Mouse (Mus musculus): ENCODE measurements around the gene Rhbdd1. TPM values are rescaled to one million over a fixed set of nuclear protein-coding genes. Genes with fewer than 3 reads are reported as not detected.

The Rhbdd1 gene
- total RNA-seq, 2 experiments from 2014 or later = 6.7 to 7.6 TPM

GRCm38 (mm10) chr1:82415641-82416040 lies 99.4 kb downstream of the Rhbdd1 start:
- DNase-seq (ENCODE audit: extremely low spot score in 1 of 2, low spot score in 1 of 2) = no peak

- DNase-seq (ENCODE audit: extremely low spot score in 1 of 2, low spot score in 1 of 2) = no peak
These were observed 111.5 kb downstream of the Rhbdd1 start for GRCm38 (mm10) chr1:82427729-82428128.

- no peak for DNase-seq (ENCODE audit: extremely low spot score in 1 of 2, low spot score in 1 of 2)
These were observed 112.8 kb downstream of the Rhbdd1 start for GRCm38 (mm10) chr1:82429061-82429460.

- peak; percentile 53 to 82 for DNase-seq (ENCODE audit: extremely low spot score in 1 of 2, low spot score in 1 of 2)
These were observed 116.8 kb downstream of the Rhbdd1 start for GRCm38 (mm10) chr1:82432919-82433648.

GRCm38 (mm10) chr1:82433649-82434005 lies 117.4 kb downstream of the Rhbdd1 start:
- no peak for DNase-seq (ENCODE audit: extremely low spot score in 1 of 2, low spot score in 1 of 2)

- DNase-seq (ENCODE audit: extremely low spot score in 1 of 2, low spot score in 1 of 2) = no peak
These were observed 121.0 kb downstream of the Rhbdd1 start for GRCm38 (mm10) chr1:82437273-82437672.

- no peak for DNase-seq (ENCODE audit: extremely low spot score in 1 of 2, low spot score in 1 of 2)
These were observed 123.9 kb downstream of the Rhbdd1 start for GRCm38 (mm10) chr1:82440123-82440522.

- no peak for DNase-seq (ENCODE audit: extremely low spot score in 1 of 2, low spot score in 1 of 2)
These were observed 127.3 kb downstream of the Rhbdd1 start for GRCm38 (mm10) chr1:82443517-82443916.

GRCm38 (mm10) chr1:82446049-82446448 lies 129.8 kb downstream of the Rhbdd1 start:
- DNase-seq (ENCODE audit: extremely low spot score in 1 of 2, low spot score in 1 of 2) = no peak

GRCm38 (mm10) chr1:82449851-82450250 lies 133.6 kb downstream of the Rhbdd1 start:
- no peak for DNase-seq (ENCODE audit: extremely low spot score in 1 of 2, low spot score in 1 of 2)

- no peak for DNase-seq (ENCODE audit: extremely low spot score in 1 of 2, low spot score in 1 of 2)
These were observed 135.8 kb downstream of the Rhbdd1 start for GRCm38 (mm10) chr1:82451927-82452651.

- DNase-seq (ENCODE audit: extremely low spot score in 1 of 2, low spot score in 1 of 2) = no peak
These were observed 137.8 kb downstream of the Rhbdd1 start for GRCm38 (mm10) chr1:82454031-82454430.

- no peak for DNase-seq (ENCODE audit: extremely low spot score in 1 of 2, low spot score in 1 of 2)
These were observed 143.1 kb downstream of the Rhbdd1 start for GRCm38 (mm10) chr1:82459350-82459749.

GRCm38 (mm10) chr1:82459926-82460325 lies 143.7 kb downstream of the Rhbdd1 start:
- DNase-seq (ENCODE audit: extremely low spot score in 1 of 2, low spot score in 1 of 2) = no peak

- no peak for DNase-seq (ENCODE audit: extremely low spot score in 1 of 2, low spot score in 1 of 2)
These were observed 144.8 kb downstream of the Rhbdd1 start for GRCm38 (mm10) chr1:82461041-82461440.

- DNase-seq (ENCODE audit: extremely low spot score in 1 of 2, low spot score in 1 of 2) = no peak
These were observed 149.1 kb downstream of the Rhbdd1 start for GRCm38 (mm10) chr1:82465321-82465853.

GRCm38 (mm10) chr1:82468872-82469271 lies 152.6 kb downstream of the Rhbdd1 start:
- DNase-seq (ENCODE audit: extremely low spot score in 1 of 2, low spot score in 1 of 2) = no peak

GRCm38 (mm10) chr1:82470516-82471225 lies 154.4 kb downstream of the Rhbdd1 start:
- no peak for DNase-seq (ENCODE audit: extremely low spot score in 1 of 2, low spot score in 1 of 2)

- no peak for DNase-seq (ENCODE audit: extremely low spot score in 1 of 2, low spot score in 1 of 2)
These were observed 157.2 kb downstream of the Rhbdd1 start for GRCm38 (mm10) chr1:82473467-82473866.

GRCm38 (mm10) chr1:82474461-82474961 lies 158.3 kb downstream of the Rhbdd1 start:
- DNase-seq (ENCODE audit: extremely low spot score in 1 of 2, low spot score in 1 of 2) = no peak

- DNase-seq (ENCODE audit: extremely low spot score in 1 of 2, low spot score in 1 of 2) = no peak
These were observed 159.0 kb downstream of the Rhbdd1 start for GRCm38 (mm10) chr1:82475254-82475653.
